Mouse (Mus musculus): ENCODE data around the gene Unc45a. TPM values are rescaled to one million over a fixed set of nuclear protein-coding genes. Genes with fewer than 3 reads are reported as not detected.
"Not testable (repeated sequence)": the region's sequence is repeated elsewhere in the genome, so short reads cannot be mapped to it uniquely, and the experiment has no call there.

The Unc45a gene
- polyA plus RNA-seq, 1 experiment: 102 TPM

DNA sequence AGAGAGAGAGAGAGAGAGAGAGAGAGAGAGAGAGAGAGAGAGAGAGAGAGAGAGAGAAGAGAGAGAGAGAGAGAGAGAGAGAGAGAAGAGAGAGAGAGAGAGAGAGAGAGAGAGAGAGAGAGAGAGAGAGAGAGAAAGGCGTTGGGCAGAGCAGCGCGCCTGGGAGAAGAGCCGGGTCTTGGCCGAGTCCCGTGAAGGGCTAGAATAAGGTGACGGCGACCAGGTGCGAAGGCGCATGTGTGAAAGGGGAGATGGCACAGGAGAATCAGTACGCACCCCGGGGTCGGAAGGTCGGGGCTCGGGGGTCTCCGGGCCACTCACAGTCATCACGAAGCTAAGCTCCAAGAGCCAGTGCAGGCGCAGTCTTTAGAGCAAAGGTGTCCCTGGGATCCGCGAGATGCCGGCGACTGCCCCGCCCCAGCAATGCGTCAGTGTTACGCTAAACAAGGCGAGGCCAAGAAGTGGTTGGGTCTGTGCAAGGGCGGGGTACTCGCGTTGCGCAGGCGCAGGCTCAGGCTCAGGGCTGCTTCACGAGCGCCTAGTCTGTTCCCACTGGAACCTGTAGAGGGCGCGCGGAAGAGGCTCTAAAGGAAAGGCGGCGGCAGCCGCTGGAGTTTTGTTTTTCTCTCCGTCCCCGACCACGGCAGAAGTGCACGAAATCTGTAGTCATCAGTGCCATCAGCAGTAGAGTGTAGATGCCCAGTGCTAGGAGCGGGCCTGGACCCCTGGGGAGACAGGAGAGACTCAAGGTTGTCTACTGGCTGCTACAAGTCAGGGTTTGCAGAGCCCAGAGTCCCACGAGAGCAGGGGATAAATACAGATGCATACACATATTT, 794 bp downstream of the Unc45a start:
- TF ChIP-seq POLR2A (IDR thresholded peaks at IDR 0.05; ENCODE audit: borderline replicate concordance, extremely low read depth, low read depth, low read length): peak; percentile 85; the same call in 1 of the 2 replicates
- peak; percentile 52 for TF ChIP-seq CTCF (IDR thresholded peaks at IDR 0.05; ENCODE audit: insufficient read depth, low read length)
- under 1% methylated on average over 45 of the region's 45 CpGs for WGBS
- DNase-seq: peak; percentile 97

DNA sequence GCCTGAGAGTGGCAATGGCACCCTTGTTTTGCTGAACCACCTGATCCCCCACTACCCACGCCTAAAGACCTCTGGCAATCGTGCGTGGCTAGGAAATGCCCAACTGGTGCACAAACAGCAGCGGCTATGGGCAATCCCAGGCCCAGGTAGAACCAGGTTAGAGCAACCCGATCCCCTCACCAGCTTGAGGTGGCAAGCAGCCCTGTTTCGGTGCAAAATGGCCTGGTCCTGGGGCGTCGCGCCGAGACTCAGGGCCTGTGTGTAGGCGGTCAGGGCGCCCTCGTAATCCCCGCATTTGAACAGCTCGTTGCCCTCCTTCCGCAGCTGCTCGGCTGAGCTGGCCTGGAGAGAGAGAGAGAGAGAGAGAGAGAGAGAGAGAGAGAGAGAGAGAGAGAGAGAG, 1.4 kb downstream of the Unc45a start:
- WGBS: 6% methylated on average over 17 of the region's 17 CpGs
- H3K4me3 ChIP-seq (replicated peaks; ENCODE audit: extremely low read depth, low read depth, low read length): peak overlapping the region; percentile 53
- peak; percentile 42 for DNase-seq
- TF ChIP-seq CTCF (IDR thresholded peaks at IDR 0.05; ENCODE audit: insufficient read depth, low read length) (no peak), POLR2A (IDR thresholded peaks at IDR 0.05; ENCODE audit: borderline replicate concordance, extremely low read depth, low read depth, low read length) (no peak)
- H3K4me1 ChIP-seq (ENCODE audit: control insufficient read depth, insufficient read depth, low read length): peaks cover 7% of the 10 kb centered on the region; the same call in 1 of the 2 replicates

More for the DNA sequence above, 794 bp downstream of the Unc45a start:
- peaks cover 7% of the 10 kb centered on the region; the same call in 1 of the 2 replicates for H3K4me1 ChIP-seq (ENCODE audit: control insufficient read depth, insufficient read depth, low read length)
- peak overlapping the region; percentile 81 for H3K4me3 ChIP-seq (replicated peaks; ENCODE audit: extremely low read depth, low read depth, low read length)

DNA sequence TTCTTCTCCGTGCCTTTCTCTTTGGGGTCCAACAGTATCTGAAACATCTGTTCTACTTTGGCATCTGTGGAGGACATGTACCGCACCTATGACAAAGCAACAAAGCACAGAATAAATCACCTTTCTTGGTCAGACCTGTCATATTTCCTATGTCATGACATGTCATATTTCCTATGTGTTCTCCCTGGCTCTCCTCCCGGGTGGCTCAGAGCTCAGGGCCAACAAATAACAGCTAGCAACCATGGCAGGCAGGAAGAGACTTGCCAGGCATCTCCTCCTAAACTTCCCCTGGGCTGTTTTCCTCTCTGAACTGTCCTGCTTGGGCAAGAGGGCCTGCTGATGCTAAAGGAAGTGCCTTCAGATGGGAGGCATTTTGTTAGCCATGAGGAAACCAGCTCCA, 3.9 kb downstream of the Unc45a start:
- DNase-seq: no peak
- Histone ChIP-seq H3K4me1 (ENCODE audit: control insufficient read depth, insufficient read depth, low read length) (peaks cover 4% of the 10 kb centered on the region; the same call in 1 of the 2 replicates), H3K4me3 (replicated peaks; ENCODE audit: extremely low read depth, low read depth, low read length) (no peak overlapping the region)
- no peak for TF ChIP-seq CTCF (IDR thresholded peaks at IDR 0.05; ENCODE audit: insufficient read depth, low read length)
- no peak for TF ChIP-seq POLR2A (IDR thresholded peaks at IDR 0.05; ENCODE audit: borderline replicate concordance, extremely low read depth, low read depth, low read length)
- WGBS: 80% methylated on average over 3 of the region's 3 CpGs

DNA sequence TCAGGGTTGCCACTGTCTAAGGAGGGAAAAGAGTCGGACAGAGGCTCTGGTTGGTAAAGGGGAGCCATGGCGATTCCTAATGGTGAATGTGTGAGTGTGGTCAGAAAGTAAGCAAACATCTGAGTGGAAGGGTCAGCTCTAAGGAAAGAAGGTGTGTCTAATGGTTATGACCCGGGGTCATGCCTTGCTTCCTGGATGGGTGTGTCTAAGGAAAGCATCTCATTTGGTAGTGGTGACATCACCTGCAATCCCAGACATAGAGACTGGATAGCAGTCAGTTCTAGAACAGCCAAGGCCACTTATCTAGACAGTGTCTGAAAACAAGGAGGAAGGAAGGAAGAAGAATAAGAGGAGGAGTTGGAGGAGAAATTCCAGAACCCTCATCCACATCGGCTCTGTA, 6.0 kb downstream of the Unc45a start:
- WGBS: 74% methylated on average over 4 of the region's 4 CpGs
- no peak for DNase-seq
- TF ChIP-seq CTCF (IDR thresholded peaks at IDR 0.05; ENCODE audit: insufficient read depth, low read length): no peak
- TF ChIP-seq POLR2A (IDR thresholded peaks at IDR 0.05; ENCODE audit: borderline replicate concordance, extremely low read depth, low read depth, low read length): no peak
- Histone ChIP-seq H3K4me1 (ENCODE audit: control insufficient read depth, insufficient read depth, low read length) (peaks cover 4% of the 10 kb centered on the region; the same call in 1 of the 2 replicates), H3K4me3 (replicated peaks; ENCODE audit: extremely low read depth, low read depth, low read length) (no peak overlapping the region)

DNA sequence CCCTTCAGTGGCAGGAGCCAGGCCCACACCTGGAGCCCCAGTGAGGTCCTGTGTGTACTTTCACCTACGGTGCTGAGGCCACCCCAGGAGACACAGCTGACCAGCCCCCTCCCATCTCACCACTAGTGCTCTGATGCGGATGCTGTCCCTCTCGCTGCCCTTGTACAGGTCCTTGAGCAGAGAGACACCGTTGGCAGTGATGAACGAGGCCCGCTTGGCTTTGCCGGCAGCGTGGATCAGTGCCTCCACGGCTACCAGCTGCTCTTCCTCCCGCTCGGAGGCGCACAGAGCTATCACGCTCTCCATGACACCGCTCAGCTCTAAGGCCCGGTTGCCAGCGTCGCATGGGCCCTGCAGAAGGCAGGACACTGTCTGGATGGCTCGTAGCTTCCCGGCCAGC, 9.4 kb downstream of the Unc45a start:
- H3K4me3 ChIP-seq (replicated peaks; ENCODE audit: extremely low read depth, low read depth, low read length): no peak overlapping the region
- TF ChIP-seq POLR2A (IDR thresholded peaks at IDR 0.05; ENCODE audit: borderline replicate concordance, extremely low read depth, low read depth, low read length): no peak
- TF ChIP-seq CTCF (IDR thresholded peaks at IDR 0.05; ENCODE audit: insufficient read depth, low read length): no peak
- no peak for DNase-seq
- 91% methylated on average over 19 of the region's 19 CpGs for WGBS
- H3K4me1 ChIP-seq (ENCODE audit: control insufficient read depth, insufficient read depth, low read length): no peaks in the 10 kb centered on the region

DNA sequence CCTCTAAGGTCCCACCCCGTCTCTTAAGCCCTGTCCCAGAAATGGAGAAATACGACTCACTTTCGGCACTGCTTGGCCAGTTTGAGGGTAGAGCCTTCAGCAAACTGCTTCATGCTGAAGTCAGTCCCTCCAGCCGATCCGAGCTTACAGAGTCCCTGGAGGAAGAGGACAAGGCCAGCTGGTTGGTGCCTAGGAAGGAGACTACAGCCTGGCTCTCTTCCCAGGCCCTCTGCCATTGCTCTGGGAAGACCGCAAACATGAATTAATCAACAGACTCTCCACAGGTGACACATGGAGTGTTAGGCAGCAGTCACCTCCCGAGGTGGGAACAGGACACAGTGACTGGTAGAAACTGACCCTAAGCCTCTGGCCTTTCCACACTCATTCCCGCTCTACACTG, 10.5 kb downstream of the Unc45a start:
- WGBS: 84% methylated on average over 8 of the region's 8 CpGs
- Histone ChIP-seq H3K4me3 (replicated peaks; ENCODE audit: extremely low read depth, low read depth, low read length) (no peak overlapping the region), H3K4me1 (ENCODE audit: control insufficient read depth, insufficient read depth, low read length) (no peaks in the 10 kb centered on the region)
- DNase-seq: no peak
- TF ChIP-seq POLR2A (IDR thresholded peaks at IDR 0.05; ENCODE audit: borderline replicate concordance, extremely low read depth, low read depth, low read length) (no peak), CTCF (IDR thresholded peaks at IDR 0.05; ENCODE audit: insufficient read depth, low read length) (no peak)

DNA sequence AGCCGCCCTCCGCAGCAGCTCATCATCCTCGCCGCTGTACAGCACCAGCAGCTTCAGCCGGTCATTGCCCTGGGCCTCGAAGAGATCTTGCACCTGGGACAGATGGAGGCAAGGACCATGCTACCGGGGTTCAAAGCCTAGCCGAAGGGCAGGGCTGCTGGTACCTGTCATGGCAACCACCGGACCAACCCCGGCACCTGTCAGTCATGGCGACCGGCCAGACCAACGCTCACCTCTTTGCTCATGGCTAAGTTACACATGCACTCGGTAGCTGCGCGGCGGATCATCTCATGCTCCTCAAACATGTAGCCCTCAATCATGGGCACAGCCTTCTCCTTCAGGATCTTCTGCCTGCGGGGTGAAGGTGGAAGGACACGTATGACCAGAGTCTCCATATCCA, 14.7 kb downstream of the Unc45a start:
- no peak overlapping the region for H3K4me3 ChIP-seq (replicated peaks; ENCODE audit: extremely low read depth, low read depth, low read length)
- TF ChIP-seq CTCF (IDR thresholded peaks at IDR 0.05; ENCODE audit: insufficient read depth, low read length) (no peak), POLR2A (IDR thresholded peaks at IDR 0.05; ENCODE audit: borderline replicate concordance, extremely low read depth, low read depth, low read length) (no peak)
- 94% methylated on average over 19 of the region's 19 CpGs for WGBS
- no peak for DNase-seq
- H3K4me1 ChIP-seq (ENCODE audit: control insufficient read depth, insufficient read depth, low read length): peaks cover 3% of the 10 kb centered on the region; the same call in 1 of the 2 replicates

DNA sequence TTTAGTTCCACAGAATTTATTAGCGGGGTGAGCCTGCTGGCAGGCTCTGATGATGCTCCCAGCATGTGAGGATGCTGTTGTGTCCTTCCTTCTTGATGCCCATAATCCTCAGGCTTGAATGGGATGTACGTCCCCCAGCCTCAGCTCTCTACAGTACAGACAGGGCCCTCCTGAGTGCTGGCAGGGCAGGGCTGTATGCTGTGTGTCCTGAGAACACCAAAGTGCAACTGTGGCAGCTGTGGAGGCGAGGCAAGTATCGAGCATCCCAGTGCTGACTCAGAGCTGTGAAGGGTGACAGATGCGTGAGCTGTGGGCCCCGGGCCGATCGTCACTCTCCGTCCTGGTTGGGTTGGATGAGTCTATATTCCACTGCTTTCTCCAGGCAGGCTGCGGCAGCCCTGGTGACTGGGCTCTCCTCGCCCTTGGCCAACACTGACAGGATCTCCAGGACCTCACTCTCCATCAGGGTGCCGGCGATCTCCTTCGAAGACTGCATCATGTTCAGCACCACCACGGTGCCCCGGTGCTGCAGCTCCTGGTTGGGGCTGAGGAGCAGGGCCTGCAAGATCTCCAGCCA, 15.4 kb downstream of the Unc45a start:
- peaks cover 3% of the 10 kb centered on the region; the same call in 1 of the 2 replicates for H3K4me1 ChIP-seq (ENCODE audit: control insufficient read depth, insufficient read depth, low read length)
- H3K4me3 ChIP-seq (replicated peaks; ENCODE audit: extremely low read depth, low read depth, low read length): no peak overlapping the region
- TF ChIP-seq CTCF (IDR thresholded peaks at IDR 0.05; ENCODE audit: insufficient read depth, low read length) (no peak), POLR2A (IDR thresholded peaks at IDR 0.05; ENCODE audit: borderline replicate concordance, extremely low read depth, low read depth, low read length) (no peak)
- WGBS: 91% methylated on average over 16 of the region's 16 CpGs
- no peak for DNase-seq

DNA sequence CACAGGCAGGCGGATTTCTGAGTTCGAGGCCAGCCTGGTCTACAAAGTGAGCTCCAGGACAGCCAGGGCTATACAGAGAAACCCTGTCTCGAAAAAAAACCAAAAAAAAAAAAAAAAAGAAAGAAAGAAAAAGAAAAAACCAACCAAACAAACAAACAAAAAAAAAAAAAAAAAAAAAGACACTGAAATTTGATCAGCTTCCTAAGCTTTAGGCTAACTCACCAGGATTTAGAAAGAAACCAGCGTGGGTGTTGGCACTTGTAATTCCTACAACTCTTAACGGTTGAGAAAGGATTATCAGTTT, 16.0 kb downstream of the Unc45a start:
- DNase-seq; H3K4me3 ChIP-seq (replicated peaks; ENCODE audit: extremely low read depth, low read depth, low read length): not testable (repeated sequence)
- WGBS: 44% methylated on average over 5 of the region's 5 CpGs

More for the DNA sequence above, 16.0 kb downstream of the Unc45a start:
- H3K4me1 ChIP-seq (ENCODE audit: control insufficient read depth, insufficient read depth, low read length): not testable (repeated sequence)
